Mouse (Mus musculus) MEL (cell line): Measurements from ENCODE around the gene Lgi2. TPM values are rescaled to one million over a fixed set of nuclear protein-coding genes. Genes with fewer than 3 reads are reported as not detected.

Experiments
- DNase-seq: peaks from one replicate; pipeline ENCODE4 v3.0.0; 2011; ENCODE audit warnings: low read depth, low spot score
- H3K27ac ChIP-seq: 2 replicates; pipeline ENCODE4 v1.5.1; 2012; ENCODE audit warnings: low read depth, mild to moderate bottlenecking, control low read depth, low read length, moderate library complexity; ENCODE audit not compliant: control insufficient read depth
- H3K27me3 ChIP-seq, 2 experiments: fragments of 150-350 bp in 1 of 2; sonication (generic) in 1 of 2; 2 replicates each; pipeline ENCODE4 v1.6.1; 2012; ENCODE audit warnings: low read length in 2 of 2, mild to moderate bottlenecking in 2 of 2, improper control_type of control experiment in 1 of 2, moderate library complexity in 1 of 2; ENCODE audit not compliant: insufficient read depth in 2 of 2, control insufficient read depth in 1 of 2
- H3K36me3 ChIP-seq, 2 experiments: 2 replicates each; pipeline ENCODE4 v1.6.1; 2012 to 2014; ENCODE audit warnings: low read length in 2 of 2, improper control_type of control experiment in 1 of 2, inconsistent platforms in 1 of 2, mild to moderate bottlenecking in 1 of 2; ENCODE audit not compliant: insufficient read depth in 2 of 2, control insufficient read depth in 1 of 2
- H3K4me1 ChIP-seq, 2 experiments: fragments of 150-350 bp in 1 of 2; sonication (generic) in 1 of 2; 2 replicates each; pipeline ENCODE4 v1.6.1; 2012; ENCODE audit warnings: low read length in 2 of 2, improper control_type of control experiment in 1 of 2, mild to moderate bottlenecking in 1 of 2; ENCODE audit not compliant: insufficient read depth in 2 of 2, control insufficient read depth in 1 of 2
- H3K4me3 ChIP-seq, 2 experiments: fragments of 150-350 bp in 1 of 2; sonication (generic) in 1 of 2; 2 replicates each; pipeline ENCODE4 v1.5.1; 2012; ENCODE audit warnings: low read depth in 2 of 2, low read length in 2 of 2, mild to moderate bottlenecking in 2 of 2, moderate library complexity in 2 of 2, control low read depth in 1 of 2, improper control_type of control experiment in 1 of 2; ENCODE audit not compliant: control insufficient read depth in 1 of 2, insufficient read depth in 1 of 2
- H3K79me2 ChIP-seq: 2 replicates; pipeline ENCODE4 v1.6.1; 2012; ENCODE audit warnings: mild to moderate bottlenecking, low read length, moderate library complexity; ENCODE audit not compliant: control insufficient read depth, poor library complexity, insufficient read depth
- H3K9ac ChIP-seq: 2 replicates; pipeline ENCODE4 v1.6.1; 2012; ENCODE audit warnings: low read depth, mild to moderate bottlenecking, control low read depth, low read length, moderate library complexity; ENCODE audit not compliant: control insufficient read depth, poor library complexity, severe bottlenecking
- H3K9me3 ChIP-seq: fragments of 150-350 bp; sonication (generic); replicated peaks from 2 replicates; pipeline ENCODE4 v1.6.1; 2012; ENCODE audit warnings: mild to moderate bottlenecking, low read length, improper control_type of control experiment, moderate library complexity; ENCODE audit not compliant: insufficient read depth
- CTCF ChIP-seq, 3 experiments: IDR thresholded peaks in 2 of 3; conservative IDR thresholded peaks in 1 of 3; 2 replicates each; pipeline ENCODE4 v1.5.1; 2011 to 2012; ENCODE audit warnings: low read length in 3 of 3, low read depth in 2 of 3, mild to moderate bottlenecking in 2 of 3, improper control_type of control experiment in 1 of 3, inconsistent platforms in 1 of 3, mixed read lengths in 1 of 3, moderate library complexity in 1 of 3; ENCODE audit not compliant: control insufficient read depth in 1 of 3, insufficient read depth in 1 of 3, poor library complexity in 1 of 3, severe bottlenecking in 1 of 3
- E2F4 ChIP-seq: IDR thresholded peaks from 2 replicates; pipeline ENCODE4 v1.6.1; 2011; ENCODE audit warnings: low read depth, low read length, improper control_type of control experiment, borderline replicate concordance
- GATA1 ChIP-seq: IDR thresholded peaks from 2 replicates; pipeline ENCODE4 v1.6.1; 2011; ENCODE audit warnings: low read depth, low read length, improper control_type of control experiment
- HCFC1 ChIP-seq: IDR thresholded peaks from 2 replicates; pipeline ENCODE4 v1.6.1; 2012; ENCODE audit warnings: low read depth, mild to moderate bottlenecking, inconsistent platforms, low read length, improper control_type of control experiment, moderate library complexity
- JUND ChIP-seq: IDR thresholded peaks from 2 replicates; pipeline ENCODE4 v1.6.1; 2011; ENCODE audit warnings: low read depth, mild to moderate bottlenecking, improper control_type of control experiment, low read length
- KAT2A ChIP-seq: conservative IDR thresholded peaks from 2 replicates; pipeline ENCODE4 v1.6.1; 2012; ENCODE audit warnings: low read depth, low read length, improper control_type of control experiment, inconsistent platforms
- MAFK ChIP-seq: IDR thresholded peaks from 2 replicates; pipeline ENCODE4 v1.6.1; 2011; ENCODE audit warnings: low read depth, mild to moderate bottlenecking, low read length, improper control_type of control experiment, borderline replicate concordance
- MAZ ChIP-seq: IDR thresholded peaks from 2 replicates; pipeline ENCODE4 v1.6.1; 2012; ENCODE audit warnings: low read depth, mild to moderate bottlenecking, inconsistent platforms, low read length, improper control_type of control experiment
- MEF2A ChIP-seq: IDR thresholded peaks from 2 replicates; pipeline ENCODE4 v1.6.1; 2014; ENCODE audit warnings: low read depth, mild to moderate bottlenecking, inconsistent platforms, low read length, improper control_type of control experiment; ENCODE audit not compliant: poor library complexity, insufficient replicate concordance, severe bottlenecking; ENCODE audit errors: extremely low read depth
- MXI1 ChIP-seq: IDR thresholded peaks from 2 replicates; pipeline ENCODE4 v1.6.1; 2011; ENCODE audit warnings: mild to moderate bottlenecking, low read depth, low read length, improper control_type of control experiment
- MYC ChIP-seq: IDR thresholded peaks from 2 replicates; pipeline ENCODE4 v1.6.1; 2011; ENCODE audit warnings: low read depth, mild to moderate bottlenecking, low read length, improper control_type of control experiment, moderate library complexity
- NELFE ChIP-seq: IDR thresholded peaks from 2 replicates; pipeline ENCODE4 v1.6.1; 2011; ENCODE audit warnings: low read depth, low read length, improper control_type of control experiment
- NRF1 ChIP-seq: IDR thresholded peaks from 2 replicates; pipeline ENCODE4 v1.6.1; 2014; ENCODE audit warnings: low read depth, mild to moderate bottlenecking, inconsistent platforms, low read length, improper control_type of control experiment, moderate library complexity; ENCODE audit not compliant: poor library complexity, insufficient read depth, severe bottlenecking
- POLR2A ChIP-seq, 2 experiments: IDR thresholded peaks; 2 replicates each; pipeline ENCODE4 v1.6.1; 2011 to 2012; ENCODE audit warnings: low read length in 2 of 2, mild to moderate bottlenecking in 2 of 2, control low read depth in 1 of 2, improper control_type of control experiment in 1 of 2, low read depth in 1 of 2, moderate library complexity in 1 of 2; ENCODE audit not compliant: control insufficient read depth in 1 of 2, insufficient read depth in 1 of 2, poor library complexity in 1 of 2
- POLR2AphosphoS5 ChIP-seq: IDR thresholded peaks from 2 replicates; pipeline ENCODE4 v1.6.1; 2012; ENCODE audit warnings: low read depth, borderline replicate concordance, mild to moderate bottlenecking, inconsistent platforms, low read length, moderate library complexity, mixed read lengths
- RAD21 ChIP-seq: IDR thresholded peaks from 2 replicates; pipeline ENCODE4 v1.6.1; 2011; ENCODE audit warnings: mild to moderate bottlenecking, low read depth, low read length, improper control_type of control experiment
- SIN3A ChIP-seq: IDR thresholded peaks from 2 replicates; pipeline ENCODE4 v1.6.1; 2012; ENCODE audit warnings: low read length, improper control_type of control experiment, inconsistent platforms
- SMC3 ChIP-seq: IDR thresholded peaks from 2 replicates; pipeline ENCODE4 v1.6.1; 2011; ENCODE audit warnings: low read depth, low read length, improper control_type of control experiment
- TBP ChIP-seq: IDR thresholded peaks from 2 replicates; pipeline ENCODE4 v1.8.0; 2011; ENCODE audit warnings: low read depth, low read length, improper control_type of control experiment
- UBTF ChIP-seq: IDR thresholded peaks from 2 replicates; pipeline ENCODE4 v1.6.1; 2012; ENCODE audit warnings: low read depth, mild to moderate bottlenecking, inconsistent platforms, low read length, improper control_type of control experiment, moderate library complexity, borderline replicate concordance; ENCODE audit not compliant: insufficient read depth
- USF1 ChIP-seq: IDR thresholded peaks from 2 replicates; pipeline ENCODE4 v1.6.1; 2014; ENCODE audit warnings: low read depth, mild to moderate bottlenecking, inconsistent platforms, low read length, improper control_type of control experiment, moderate library complexity
- ZC3H11A ChIP-seq: IDR thresholded peaks from 2 replicates; pipeline ENCODE4 v1.6.1; 2012; ENCODE audit warnings: low read depth, mild to moderate bottlenecking, inconsistent platforms, low read length, improper control_type of control experiment
- ZKSCAN1 ChIP-seq: IDR thresholded peaks from 2 replicates; pipeline ENCODE4 v1.6.1; 2012; ENCODE audit warnings: low read depth, mild to moderate bottlenecking, inconsistent platforms, low read length, improper control_type of control experiment, moderate library complexity
- ZMIZ1 ChIP-seq: IDR thresholded peaks from 2 replicates; pipeline ENCODE4 v1.6.1; 2012; ENCODE audit warnings: low read depth, mild to moderate bottlenecking, inconsistent platforms, low read length, improper control_type of control experiment, moderate library complexity
- ZNF384 ChIP-seq: IDR thresholded peaks from 2 replicates; pipeline ENCODE4 v1.6.1; 2012; ENCODE audit warnings: low read depth, mild to moderate bottlenecking, inconsistent platforms, low read length, improper control_type of control experiment
- polyA plus RNA-seq, 2 experiments: library from polyadenylated mRNA; stranded (reverse) in 1 of 2; unstranded in 1 of 2; fragments of >175 nt in 1 of 2; fragments of >200 nt in 1 of 2; gene quantifications; 2 replicates each; pipeline versions ENCODE4 v1.2.1 to v1.2.4; 2012; ENCODE audit warnings: low replicate concordance in 2 of 2, low read depth in 1 of 2; ENCODE audit not compliant: insufficient read length in 2 of 2, insufficient read depth in 1 of 2, missing spikeins in 1 of 2
- total RNA-seq: library from RNA; depleted of rRNA; stranded (reverse); fragments of 300-350 nt; gene quantifications from 2 replicates; pipeline ENCODE4 v1.2.3, GENCODE M21; 2012

Lgi2 gene
- total and polyA plus RNA-seq, 3 experiments, result not detected

DNA sequence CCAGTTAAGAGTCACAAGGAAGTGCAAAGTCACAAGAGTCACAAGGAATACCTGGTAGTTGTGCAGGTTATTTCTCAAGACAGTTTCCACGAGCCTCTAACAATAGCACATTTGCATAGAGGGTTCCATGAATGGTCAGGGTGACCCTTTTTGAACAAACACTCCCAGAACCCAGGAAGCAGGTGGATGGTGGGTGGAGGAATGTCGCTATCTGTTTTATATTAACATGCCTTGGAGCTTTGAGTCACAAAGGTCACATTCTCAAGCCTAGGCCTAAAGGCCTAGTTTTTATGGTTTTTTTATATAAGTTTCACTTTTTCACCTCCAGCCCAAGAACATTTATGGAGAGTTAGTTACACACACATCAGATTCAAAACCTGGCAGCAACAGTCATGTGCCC is 46.3 kb downstream of the Lgi2 start:
- H3K27me3 ChIP-seq, result no peaks in the 10 kb centered on the region
- H3K9ac ChIP-seq, result no peak overlapping the region
- no peak overlapping the region for H3K27ac ChIP-seq
- H3K36me3 ChIP-seq, result no peaks in the 10 kb centered on the region
- H3K4me1 ChIP-seq, result no peaks in the 10 kb centered on the region
- TF ChIP-seq SMC3 (no peak), POLR2AphosphoS5 (no peak), POLR2A (IDR thresholded peaks at IDR 0.05; ENCODE audit: control insufficient read depth in 1 of 2, insufficient read depth in 1 of 2, low read depth in 1 of 2, low read length in 2 of 2, poor library complexity in 1 of 2) (no peak), SIN3A (no peak), NELFE (no peak), TBP (no peak), E2F4 (no peak), ZNF384 (no peak), GATA1 (no peak), UBTF (no peak), HCFC1 (no peak), ZKSCAN1 (no peak), NRF1 (no peak), MYC (no peak)
- H3K9me3 ChIP-seq, result no peaks in the 10 kb centered on the region
- no peak for DNase-seq
- H3K4me3 ChIP-seq, result no peak overlapping the region
- H3K79me2 ChIP-seq, result no peaks in the 10 kb centered on the region

DNA sequence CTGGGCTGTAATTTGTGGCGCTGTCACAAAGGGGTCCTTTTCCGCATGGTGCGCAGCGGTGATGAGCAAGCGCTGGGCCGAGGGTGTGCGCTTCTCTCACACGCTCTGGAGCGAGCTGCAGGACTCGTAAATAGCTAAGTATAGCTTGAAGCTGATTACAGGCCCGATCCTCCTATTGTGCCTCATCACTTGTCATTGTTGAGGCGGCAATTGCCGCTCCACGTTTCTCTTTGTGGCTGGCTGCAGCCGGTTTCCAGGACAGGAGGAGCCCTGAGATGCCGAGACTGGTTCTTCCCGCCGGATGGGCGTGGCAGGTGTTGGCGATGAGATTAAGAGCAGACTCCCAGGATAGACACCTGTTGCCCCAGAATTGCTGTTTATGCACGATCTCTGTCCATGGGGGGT is 50.2 kb downstream of the Lgi2 start:
- Histone ChIP-seq H3K79me2 (no peaks in the 10 kb centered on the region), H3K27ac (no peak overlapping the region), H3K27me3 (no peaks in the 10 kb centered on the region), H3K9me3 (no peaks in the 10 kb centered on the region)
- TF ChIP-seq NRF1 (no peak), SMC3 (no peak), GATA1 (no peak), ZMIZ1 (no peak), CTCF (IDR thresholded peaks at IDR 0.05 in 2 of 3, conservative IDR thresholded peaks at IDR 0.05 in 1 of 3; ENCODE audit: control insufficient read depth in 1 of 3, insufficient read depth in 1 of 3, low read depth in 2 of 3, low read length in 3 of 3, poor library complexity in 1 of 3, severe bottlenecking in 1 of 3) (no peak), JUND (no peak), ZNF384 (no peak), RAD21 (no peak), KAT2A (no peak), MAZ (no peak), MXI1 (no peak), ZC3H11A (no peak), USF1 (no peak), MEF2A (no peak), TBP (no peak), MAFK (no peak)
- TF ChIP-seq, all 39 proteins: peak for 0
- Histone ChIP-seq H3K36me3 (no peaks in the 10 kb centered on the region), H3K4me1 (no peaks in the 10 kb centered on the region), H3K4me3 (no peak overlapping the region), H3K9ac (no peak overlapping the region)
- DNase-seq, result no peak
